Mouse (Mus musculus): Measurements from ENCODE around the gene Rin1.
A peak's percentile ranks its signal among the peaks of the same experiment; 100 is the strongest.

DNA sequence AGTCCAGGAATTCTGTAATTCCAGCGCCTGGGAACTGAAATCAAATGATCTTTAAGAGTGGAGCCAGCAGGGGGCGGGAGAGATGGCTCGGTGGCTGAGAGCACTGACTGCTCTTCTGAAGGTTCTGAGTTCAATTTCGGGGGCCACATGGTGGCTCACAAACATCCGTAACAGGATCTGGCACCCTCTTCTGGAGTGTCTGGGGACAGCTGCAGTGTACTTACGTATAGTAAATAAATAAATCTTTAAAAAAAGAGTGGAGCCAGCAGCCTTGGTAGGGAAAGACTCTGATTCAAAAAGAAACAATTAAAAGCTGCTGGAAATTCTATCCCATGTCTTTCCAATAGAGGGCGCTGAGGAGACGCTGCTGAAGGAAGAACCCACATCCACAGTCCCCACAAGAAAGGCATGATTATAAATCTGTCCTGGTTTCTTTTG lies 35.3 kb upstream of the Rin1 start:
- TF ChIP-seq CTCF (IDR thresholded peaks at IDR 0.05; ENCODE audit: low read depth) (peak; percentile 61), EP300 (IDR thresholded peaks at IDR 0.05; ENCODE audit: low read depth) (no peak)

Measured in liver, postnatal 0 days (tissue).